Mouse (Mus musculus) central nervous system, embryonic 18 days (tissue): ENCODE measurements around the gene Tmem178b. TPM values are rescaled to one million over a fixed set of nuclear protein-coding genes. Genes with fewer than 3 reads are reported as not detected.

Source experiments
- polyA plus RNA-seq: library from polyadenylated mRNA; depleted of rRNA; stranded (reverse); fragments of >200 nt; gene quantifications from 2 replicates; pipeline ENCODE4 v1.2.3, GENCODE M21; 2012; rRNA removed

Tmem178b gene
- 78.2 and 78.8 TPM in 2 replicates for polyA plus RNA-seq

DNA sequence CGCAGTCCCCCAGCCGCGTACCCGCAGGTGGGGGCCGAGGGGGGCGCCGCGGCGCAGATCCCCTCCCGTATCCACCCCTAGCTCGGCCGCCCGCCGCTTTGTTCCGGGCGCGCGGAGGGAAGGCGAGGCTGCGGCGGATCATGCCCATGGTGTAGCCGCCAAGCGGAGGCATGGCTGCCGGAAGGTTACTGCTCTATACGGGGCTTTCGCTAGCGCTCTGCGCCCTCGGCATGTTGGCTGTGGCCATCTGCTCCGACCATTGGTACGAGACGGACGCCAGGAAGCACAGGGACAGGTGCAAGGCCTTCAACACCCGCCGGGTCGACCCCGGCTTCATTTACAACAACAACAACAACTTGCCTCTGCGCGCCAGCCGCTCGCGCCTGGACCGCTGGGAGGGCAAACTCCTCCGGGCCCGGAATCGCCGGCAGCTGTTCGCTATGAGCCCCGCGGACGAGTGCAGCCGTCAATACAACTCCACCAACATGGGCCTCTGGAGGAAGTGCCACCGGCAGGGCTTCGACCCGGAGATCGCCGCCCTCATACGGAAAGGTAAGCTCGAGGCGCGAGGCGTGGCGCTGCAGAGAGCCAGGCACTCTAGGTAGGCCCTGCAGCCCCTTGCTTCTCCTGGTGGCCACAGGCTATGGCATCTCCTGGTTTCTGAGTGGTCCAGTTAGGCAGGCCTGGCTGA lies at the start of gene Tmem178b:
TSS of gene Tmem178b (plus strand) at position 371 of the 691 bp plus-strand sequence.

Other genes starting within 250 kb of the Tmem178b start
- 25.0 and 27.1 TPM in 2 replicates for gene Braf, start 147.8 kb upstream of the Tmem178b start, polyA plus RNA-seq
- gene Mrps33, start 62.3 kb upstream of the Tmem178b start, polyA plus RNA-seq, result 279 and 293 TPM in 2 replicates